Mouse (Mus musculus): ENCODE measurements around the gene Uhrf1bp1. TPM values are rescaled to one million over a fixed set of nuclear protein-coding genes. Genes with fewer than 3 reads are reported as not detected.
A peak's percentile ranks its signal among the peaks of the same experiment; 100 is the strongest.

Uhrf1bp1 gene
- polyA plus RNA-seq, 1 experiment from 2014 or later, result 9.3 TPM

DNA sequence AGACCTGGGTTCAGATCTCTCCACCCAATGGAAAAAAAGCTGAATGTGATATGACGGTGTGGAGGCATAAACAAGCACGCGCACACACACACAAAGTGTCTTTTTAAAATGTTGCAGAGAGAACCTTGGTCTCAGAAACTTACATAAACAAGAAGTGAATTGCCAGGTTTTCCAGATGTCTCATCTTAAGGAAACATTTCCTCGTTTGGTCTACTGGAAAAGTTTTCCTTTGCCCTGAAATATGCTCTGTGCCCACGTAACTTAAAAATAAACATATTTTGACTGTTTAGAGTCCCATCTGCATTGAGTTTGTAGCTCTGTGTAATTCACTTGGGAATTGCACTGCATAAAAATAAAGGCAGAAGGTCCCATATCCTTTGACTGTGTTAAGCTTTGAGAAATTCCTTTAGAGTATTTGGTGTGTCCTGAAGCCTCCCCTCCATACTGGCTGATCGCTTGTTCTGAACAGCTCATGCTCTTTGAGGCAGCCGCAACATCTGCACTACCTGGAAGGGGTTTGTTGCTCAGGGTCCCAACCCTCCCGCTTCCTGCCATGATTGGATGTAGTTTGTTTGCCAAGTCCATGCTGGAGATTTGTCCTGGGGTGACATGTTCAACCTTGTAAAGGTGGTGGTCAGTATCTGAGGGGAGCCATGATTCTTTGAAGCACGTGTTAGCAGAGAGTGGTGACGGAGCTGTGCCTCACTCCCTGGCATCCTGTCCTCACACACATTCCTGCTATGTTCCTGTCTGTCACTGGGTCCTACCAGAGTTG lies 78.1 kb downstream of the Uhrf1bp1 start:
- Histone ChIP-seq H3K4me1 (peaks cover 6% of the 10 kb centered on the region; the same call in 1 of the 2 replicates), H3K27me3 (ENCODE audit: poor library complexity, severe bottlenecking) (no peaks in the 10 kb centered on the region), H3K27ac (no peak overlapping the region), H3K9me3 (no peaks in the 10 kb centered on the region), H3K36me3 (replicated peaks) (peaks cover 2% of the 10 kb centered on the region; the same call in 1 of the 2 replicates), H3K4me3 (no peak overlapping the region)
- DNase-seq (ENCODE audit: extremely low spot score, low spot score), result no peak
- 95% methylated on average over 10 of the region's 10 CpGs for WGBS

DNA sequence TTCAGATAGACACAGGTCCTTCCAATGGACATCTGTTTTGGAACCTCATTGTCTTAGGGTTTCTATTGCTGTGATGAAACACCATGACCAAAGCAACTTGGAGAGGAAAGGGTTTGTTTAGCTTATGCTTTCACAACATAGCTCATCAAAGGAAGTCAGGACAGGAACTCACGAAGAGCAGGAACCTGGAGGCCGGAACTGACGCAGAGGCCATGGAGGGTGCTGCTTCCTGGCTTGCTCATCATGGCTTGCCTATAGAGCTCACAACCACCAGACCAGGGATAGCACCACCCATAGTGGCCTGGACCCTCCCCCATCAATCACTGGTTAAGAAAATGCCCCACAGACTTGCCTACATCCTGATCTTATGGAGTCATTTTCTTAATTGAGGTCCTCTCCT lies 78.8 kb downstream of the Uhrf1bp1 start:
- no peak overlapping the region for H3K27ac ChIP-seq
- H3K36me3 ChIP-seq (replicated peaks), result peaks cover 2% of the 10 kb centered on the region; the same call in 1 of the 2 replicates
- WGBS, result 89% methylated on average over 3 of the region's 3 CpGs
- H3K27me3 ChIP-seq (ENCODE audit: poor library complexity, severe bottlenecking), result no peaks in the 10 kb centered on the region
- peaks cover 8% of the 10 kb centered on the region for H3K4me1 ChIP-seq
- no peak for DNase-seq (ENCODE audit: extremely low spot score, low spot score)
- H3K9me3 ChIP-seq, result no peaks in the 10 kb centered on the region
- H3K4me3 ChIP-seq, result no peak overlapping the region

DNA sequence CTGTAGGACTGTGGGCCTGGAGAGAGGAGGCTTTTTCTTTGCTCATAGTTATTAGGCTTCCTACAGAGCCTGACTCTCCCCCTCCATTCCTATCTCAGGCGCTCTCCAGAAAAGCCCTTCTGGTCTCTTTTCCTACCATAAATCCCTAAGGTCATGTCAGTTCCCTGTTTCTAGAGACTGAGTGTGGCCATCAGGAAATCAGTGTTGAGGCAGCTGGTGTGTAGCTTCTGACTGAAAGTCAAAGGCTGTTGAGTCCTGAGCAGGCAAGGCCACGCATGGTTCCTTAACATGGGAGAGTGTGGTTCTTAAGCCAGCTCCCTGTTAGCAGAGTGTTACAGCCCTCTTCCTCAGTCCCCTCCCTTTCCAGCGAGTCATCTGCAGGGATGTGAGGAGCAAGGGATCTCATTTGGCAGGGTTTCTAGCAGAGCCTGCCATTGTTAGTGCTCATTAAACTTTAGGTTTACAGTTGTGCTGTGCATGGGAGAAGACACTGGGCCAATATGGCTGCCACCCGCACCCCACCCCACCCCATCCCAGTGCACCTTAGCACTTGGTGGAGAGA lies 80.9 kb downstream of the Uhrf1bp1 start:
- 93% methylated on average over 4 of the region's 4 CpGs for WGBS
- Histone ChIP-seq H3K4me3 (no peak overlapping the region), H3K36me3 (replicated peaks) (peaks cover 2% of the 10 kb centered on the region; the same call in 1 of the 2 replicates), H3K27me3 (ENCODE audit: poor library complexity, severe bottlenecking) (no peaks in the 10 kb centered on the region), H3K27ac (no peak overlapping the region), H3K4me1 (peaks cover 15% of the 10 kb centered on the region), H3K9me3 (no peaks in the 10 kb centered on the region)
- DNase-seq (ENCODE audit: extremely low spot score, low spot score), result no peak

DNA sequence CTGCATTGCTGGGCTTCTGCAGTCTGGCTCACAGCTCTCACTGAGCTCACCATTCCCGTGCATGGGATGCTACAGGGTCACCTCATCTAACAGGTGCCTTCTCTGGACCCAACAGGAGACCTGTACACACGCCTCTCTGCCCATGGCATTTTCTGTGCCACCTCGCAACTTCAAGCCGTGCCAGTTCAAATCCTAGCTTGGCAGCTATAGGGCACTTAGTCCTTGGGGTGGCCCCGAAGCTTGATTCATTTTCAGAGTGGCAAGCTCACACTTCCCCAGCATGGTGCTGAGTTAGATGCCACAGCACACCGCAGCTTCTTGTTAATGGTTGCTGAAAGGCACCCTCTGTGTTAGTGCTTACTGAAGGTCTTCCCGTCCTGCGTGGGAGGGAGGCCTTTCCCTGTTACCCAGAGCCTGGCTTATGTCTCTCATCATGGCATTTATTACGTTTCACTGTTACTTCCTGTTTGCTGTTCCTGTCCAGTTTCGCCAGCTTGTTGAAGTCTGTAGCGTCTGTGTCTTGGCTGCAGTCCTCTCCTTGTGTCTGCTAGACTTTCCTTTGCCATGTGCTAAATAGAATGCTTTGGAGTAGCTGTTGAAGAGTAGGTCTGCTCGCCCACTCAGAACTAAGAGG lies 82.0 kb downstream of the Uhrf1bp1 start:
- Histone ChIP-seq H3K27me3 (ENCODE audit: poor library complexity, severe bottlenecking) (no peaks in the 10 kb centered on the region), H3K36me3 (replicated peaks) (peaks cover 2% of the 10 kb centered on the region; the same call in 1 of the 2 replicates), H3K9me3 (no peaks in the 10 kb centered on the region), H3K4me3 (no peak overlapping the region), H3K27ac (peak overlapping the region; percentile 8; the same call in 1 of the 2 replicates), H3K4me1 (peaks cover 15% of the 10 kb centered on the region)
- no peak for DNase-seq (ENCODE audit: extremely low spot score, low spot score)
- 90% methylated on average over 12 of the region's 12 CpGs for WGBS

DNA sequence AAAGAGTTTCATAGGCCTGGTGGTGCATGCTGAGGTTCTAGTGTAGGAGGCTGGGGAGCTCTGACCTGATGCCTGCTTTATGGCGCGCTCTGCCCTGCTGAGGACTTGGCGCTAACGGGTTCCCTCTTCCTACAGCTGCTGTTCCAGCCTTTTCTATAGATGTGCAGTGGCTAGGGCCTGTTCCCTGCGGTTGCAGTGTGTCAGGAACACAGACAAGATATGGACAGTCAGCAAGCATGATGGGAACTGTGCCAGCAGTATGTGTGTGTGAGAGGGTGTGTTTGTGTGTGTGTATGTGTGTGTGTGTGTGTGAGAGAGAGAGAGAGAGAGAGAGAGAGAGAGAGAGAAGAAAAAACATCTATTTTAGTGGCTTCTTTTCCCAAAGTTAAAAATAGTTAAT lies 82.8 kb downstream of the Uhrf1bp1 start:
- H3K4me3 ChIP-seq, result no peak overlapping the region
- WGBS, result 93% methylated on average over 5 of the region's 5 CpGs
- no peak overlapping the region for H3K27ac ChIP-seq
- no peaks in the 10 kb centered on the region for H3K27me3 ChIP-seq (ENCODE audit: poor library complexity, severe bottlenecking)
- peaks cover 2% of the 10 kb centered on the region; the same call in 1 of the 2 replicates for H3K36me3 ChIP-seq (replicated peaks)
- H3K4me1 ChIP-seq, result peaks cover 15% of the 10 kb centered on the region
- H3K9me3 ChIP-seq, result no peaks in the 10 kb centered on the region
- DNase-seq (ENCODE audit: extremely low spot score, low spot score), result no peak

DNA sequence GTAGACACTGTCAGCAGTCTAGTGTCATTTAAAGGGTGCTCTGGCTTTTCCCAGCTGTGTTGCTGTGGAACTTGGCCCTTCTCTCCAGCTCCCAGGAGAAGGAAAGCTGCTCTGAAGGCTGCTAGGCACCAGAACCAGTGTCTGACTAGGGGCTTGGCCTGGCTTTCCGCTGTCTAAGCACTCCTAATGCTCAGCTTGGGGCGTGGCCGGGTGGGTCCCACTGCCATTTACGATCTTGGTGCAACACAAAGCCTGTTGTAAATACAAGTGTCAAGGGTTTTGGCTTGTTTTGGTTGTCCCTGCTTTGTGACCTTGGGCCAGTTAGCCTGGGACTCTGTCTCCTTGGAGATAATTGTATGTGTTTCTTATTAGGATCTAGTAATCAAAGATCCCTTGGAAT lies 84.1 kb downstream of the Uhrf1bp1 start:
- Histone ChIP-seq H3K4me3 (no peak overlapping the region), H3K36me3 (replicated peaks) (no peaks in the 10 kb centered on the region), H3K4me1 (peaks cover 17% of the 10 kb centered on the region), H3K9me3 (no peaks in the 10 kb centered on the region), H3K27ac (no peak overlapping the region), H3K27me3 (ENCODE audit: poor library complexity, severe bottlenecking) (no peaks in the 10 kb centered on the region)
- DNase-seq (ENCODE audit: extremely low spot score, low spot score), result no peak
- WGBS, result 73% methylated on average over 4 of the region's 4 CpGs

DNA sequence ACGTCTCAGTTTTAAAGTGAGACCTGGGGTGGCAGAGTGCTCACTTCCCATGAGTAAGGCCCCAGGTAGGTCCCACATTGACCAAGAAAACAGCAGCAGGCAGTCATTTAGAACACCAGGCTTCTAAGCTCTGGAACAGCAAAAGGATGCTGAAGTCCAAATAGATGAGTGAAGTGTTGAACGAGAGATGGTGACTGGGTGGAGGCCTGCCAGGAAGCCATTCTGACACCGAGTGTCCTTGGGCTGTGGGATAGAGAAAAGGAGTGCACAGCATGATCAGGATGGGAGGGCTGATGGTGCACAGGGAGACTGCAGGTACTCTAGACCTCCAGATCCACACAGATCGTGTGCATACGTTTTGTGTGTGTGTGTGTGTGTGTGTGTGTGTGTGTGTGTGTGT lies 84.9 kb downstream of the Uhrf1bp1 start:
- Histone ChIP-seq H3K4me1 (peaks cover 26% of the 10 kb centered on the region), H3K9me3 (no peaks in the 10 kb centered on the region), H3K4me3 (no peak overlapping the region), H3K36me3 (replicated peaks) (no peaks in the 10 kb centered on the region), H3K27me3 (ENCODE audit: poor library complexity, severe bottlenecking) (no peaks in the 10 kb centered on the region), H3K27ac (no peak overlapping the region)
- WGBS, result 86% methylated on average over 5 of the region's 5 CpGs
- no peak for DNase-seq (ENCODE audit: extremely low spot score, low spot score)

DNA sequence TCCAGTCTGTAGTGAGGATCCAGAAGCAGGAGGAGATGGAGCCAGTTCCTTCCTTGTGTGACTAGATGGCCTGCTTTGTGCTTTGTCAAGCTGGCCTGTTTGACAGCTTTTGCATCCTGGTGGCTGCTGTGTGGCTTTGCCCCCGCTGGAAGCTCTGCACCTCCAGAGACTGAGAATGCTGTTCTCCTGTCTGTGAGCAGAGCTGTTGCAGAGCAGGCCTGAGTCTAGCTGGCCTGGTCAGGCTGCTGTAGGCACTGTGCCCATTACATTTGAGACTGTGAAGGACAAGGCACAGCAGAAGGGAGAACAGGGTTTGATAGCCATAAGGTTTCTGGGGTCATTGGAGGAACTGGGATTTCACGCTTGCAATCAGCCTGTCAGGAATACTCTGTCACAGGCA lies 85.5 kb downstream of the Uhrf1bp1 start:
- no peaks in the 10 kb centered on the region for H3K27me3 ChIP-seq (ENCODE audit: poor library complexity, severe bottlenecking)
- 72% methylated on average over 2 of the region's 2 CpGs for WGBS
- no peak overlapping the region for H3K27ac ChIP-seq
- H3K9me3 ChIP-seq, result no peaks in the 10 kb centered on the region
- no peak for DNase-seq (ENCODE audit: extremely low spot score, low spot score)
- no peaks in the 10 kb centered on the region for H3K36me3 ChIP-seq (replicated peaks)
- H3K4me1 ChIP-seq, result peaks cover 28% of the 10 kb centered on the region
- H3K4me3 ChIP-seq, result no peak overlapping the region

DNA sequence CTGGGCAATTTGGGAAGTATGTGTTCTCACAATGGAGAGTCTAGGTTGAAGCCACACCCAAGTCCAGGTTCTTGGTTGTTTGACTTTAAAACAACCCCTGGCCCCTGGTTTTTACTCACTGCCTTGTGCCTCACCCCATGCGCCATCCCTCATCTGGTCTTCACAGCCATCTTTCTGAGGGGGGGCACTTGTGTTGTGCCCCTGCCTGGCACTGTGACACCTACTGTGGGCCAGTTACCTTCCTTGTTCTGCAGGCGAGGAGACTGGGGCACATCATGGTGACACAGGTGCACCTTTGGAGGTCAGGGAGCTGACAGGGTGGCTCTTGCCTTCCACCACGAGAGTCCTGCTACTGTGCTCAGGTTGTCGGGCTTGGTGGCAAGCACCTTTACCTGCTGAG lies 85.9 kb downstream of the Uhrf1bp1 start:
- H3K27me3 ChIP-seq (ENCODE audit: poor library complexity, severe bottlenecking), result no peaks in the 10 kb centered on the region
- H3K27ac ChIP-seq, result no peak overlapping the region
- H3K4me1 ChIP-seq, result peaks cover 28% of the 10 kb centered on the region
- no peak for DNase-seq (ENCODE audit: extremely low spot score, low spot score)
- WGBS, result 88% methylated on average over 4 of the region's 4 CpGs
- no peak overlapping the region for H3K4me3 ChIP-seq
- no peaks in the 10 kb centered on the region for H3K9me3 ChIP-seq
- no peaks in the 10 kb centered on the region for H3K36me3 ChIP-seq (replicated peaks)

DNA sequence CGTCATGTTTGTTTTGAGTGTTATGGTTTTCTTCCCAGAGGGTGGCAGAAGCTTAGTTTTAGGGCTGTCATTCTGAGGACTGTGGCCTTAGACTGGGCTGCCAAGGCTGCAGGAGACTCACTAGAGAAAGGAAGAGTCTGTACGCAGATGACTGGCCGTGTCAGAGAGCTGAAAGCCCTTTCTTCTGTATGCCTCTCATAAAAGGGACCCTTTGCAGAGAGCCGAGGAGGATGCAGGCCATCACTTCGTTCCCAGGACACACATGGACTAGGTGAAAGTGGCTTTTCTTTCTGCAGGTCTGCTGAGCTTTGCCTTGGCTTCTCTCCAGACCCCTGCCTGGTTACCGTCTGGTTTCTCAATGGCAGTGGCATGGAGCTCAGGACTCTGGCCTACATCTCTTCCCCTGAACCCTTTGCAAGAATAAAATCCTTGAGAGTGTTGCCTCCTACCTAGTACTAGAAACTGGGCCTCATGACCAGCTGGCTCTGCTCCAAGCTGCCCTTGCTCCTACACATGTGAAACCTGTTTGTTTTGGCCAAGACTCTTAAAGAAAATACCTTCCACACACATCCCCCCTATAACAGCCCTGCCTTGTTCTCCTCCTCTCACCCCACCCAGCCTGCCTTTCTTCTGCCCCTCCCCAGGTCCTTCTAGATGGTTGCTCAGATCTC lies 89.4 kb downstream of the Uhrf1bp1 start:
- DNase-seq (ENCODE audit: extremely low spot score, low spot score), result no peak
- 84% methylated on average over 6 of the region's 6 CpGs for WGBS
- Histone ChIP-seq H3K9me3 (no peaks in the 10 kb centered on the region), H3K4me3 (no peak overlapping the region), H3K27ac (no peak overlapping the region), H3K36me3 (replicated peaks) (no peaks in the 10 kb centered on the region), H3K4me1 (peaks cover 14% of the 10 kb centered on the region), H3K27me3 (ENCODE audit: poor library complexity, severe bottlenecking) (no peaks in the 10 kb centered on the region)

DNA sequence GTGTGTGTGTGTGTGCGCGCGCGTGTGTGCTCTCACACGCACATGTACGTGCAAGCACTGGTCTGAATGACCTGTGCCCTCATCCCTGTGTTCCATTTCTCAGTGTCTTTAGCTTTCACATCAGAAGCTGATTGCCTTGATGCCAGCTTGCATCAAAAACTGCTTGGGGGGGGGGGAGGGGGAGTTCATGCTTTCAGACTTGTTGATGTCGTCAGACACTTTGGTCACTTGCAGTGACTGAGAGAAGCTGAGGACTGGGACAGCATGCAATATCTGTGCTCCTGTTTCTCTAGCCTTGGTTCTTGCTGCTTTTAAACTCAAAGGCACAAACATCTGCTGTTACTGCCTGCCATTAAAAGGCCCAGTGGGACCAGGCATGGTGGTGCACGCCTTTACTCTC lies 90.1 kb downstream of the Uhrf1bp1 start:
- Histone ChIP-seq H3K27ac (no peak overlapping the region), H3K36me3 (replicated peaks) (no peaks in the 10 kb centered on the region), H3K4me1 (peaks cover 13% of the 10 kb centered on the region; the same call in 1 of the 2 replicates), H3K4me3 (no peak overlapping the region), H3K27me3 (ENCODE audit: poor library complexity, severe bottlenecking) (no peaks in the 10 kb centered on the region), H3K9me3 (no peaks in the 10 kb centered on the region)
- no peak for DNase-seq (ENCODE audit: extremely low spot score, low spot score)
- 92% methylated on average over 8 of the region's 8 CpGs for WGBS

DNA sequence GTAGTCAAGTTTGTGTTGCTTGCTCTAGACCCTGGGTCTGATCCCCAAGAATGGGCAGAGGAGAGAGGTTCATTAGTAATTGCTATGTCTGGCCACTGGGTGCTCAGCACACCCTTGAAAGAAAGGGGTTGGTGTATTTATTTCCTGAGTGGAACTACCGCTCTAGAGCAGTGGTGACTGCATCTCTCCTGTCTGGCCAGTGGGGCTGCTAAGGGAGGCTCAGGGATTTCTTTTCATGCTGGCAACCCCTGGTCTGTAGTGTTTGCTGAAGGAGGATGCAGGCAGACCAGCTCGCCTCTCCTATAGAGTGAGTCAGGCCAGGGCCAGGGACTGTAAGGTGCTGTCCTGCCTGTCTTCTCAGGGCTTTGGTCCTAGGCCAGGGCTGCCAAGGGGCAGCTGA lies 90.9 kb downstream of the Uhrf1bp1 start:
- Histone ChIP-seq H3K4me3 (no peak overlapping the region), H3K9me3 (no peaks in the 10 kb centered on the region), H3K4me1 (peaks cover 13% of the 10 kb centered on the region; the same call in 1 of the 2 replicates), H3K36me3 (replicated peaks) (0 out of 2 replicates have a peak, but pooled peaks cover 2% of the 10 kb centered on the region), H3K27ac (no peak overlapping the region), H3K27me3 (ENCODE audit: poor library complexity, severe bottlenecking) (no peaks in the 10 kb centered on the region)
- DNase-seq (ENCODE audit: extremely low spot score, low spot score), result no peak
- WGBS, result 83% methylated on average over 2 of the region's 2 CpGs

Data from forebrain, embryonic 10.5 days (tissue).